Mouse (Mus musculus): ENCODE results near the gene Slc45a3.

Gene Slc45a3

GRCm38 (mm10) chr1:132030574-132030973 is 67.8 kb downstream of the Slc45a3 start:
- DNase-seq = no peak

- no peak for DNase-seq
Measured at GRCm38 (mm10) chr1:132032172-132032571, 69.4 kb downstream of the Slc45a3 start.
